Comparison of ENCODE assay signal across 17 mouse cellular contexts in the genomic region with DNA sequence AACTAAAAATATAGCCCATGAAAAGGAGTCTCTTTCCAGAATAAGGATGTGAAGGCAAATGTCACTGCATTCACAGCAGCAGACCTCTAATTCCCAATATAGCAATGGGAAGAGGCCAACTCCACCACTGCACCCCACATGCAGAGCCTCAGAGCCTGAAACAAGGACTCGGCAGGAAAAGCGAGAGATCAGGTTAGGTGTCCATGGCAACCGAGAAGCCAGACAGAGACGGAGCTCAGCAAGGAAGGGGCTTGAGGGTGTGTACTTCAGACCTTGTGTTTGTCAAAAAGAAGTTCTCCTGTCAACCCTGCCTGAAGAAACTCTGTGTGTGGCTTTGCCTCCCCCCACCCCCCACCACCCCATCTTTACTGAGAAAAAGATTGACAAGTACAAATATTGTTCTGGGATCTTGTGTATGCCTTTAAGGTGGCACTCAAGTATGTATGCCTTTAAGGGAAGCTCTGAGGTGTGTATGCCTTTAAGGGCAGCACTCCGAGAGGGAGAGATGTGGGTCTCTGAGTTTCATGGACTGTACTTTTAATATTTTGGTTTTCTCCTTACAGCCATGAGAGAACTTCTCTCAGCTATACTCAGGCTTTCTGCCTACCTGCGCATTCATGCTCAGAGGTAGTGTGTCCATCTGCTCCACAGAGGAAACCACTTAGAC. TPM values are rescaled to one million over a fixed set of nuclear protein-coding genes. Genes with fewer than 3 reads are reported as not detected.
A peak's percentile ranks its signal among the peaks of the same experiment; 100 is the strongest.
DNase-seq lines count a peak whose midpoint lies in the region; ATAC-seq and TF ChIP-seq lines count a peak whose summit lies in the region.
"Had no signal": no experiment of that assay in that cellular context is flagged by ENCODE, and none has a peak within 500 bp of the region (broad histone marks: within the 10 kb centered on the region; RNA-seq: fewer than 3 reads in every experiment).

No protein-coding gene starts in this region.

- no peaks in the 10 kb centered on the region for H3K36me3 ChIP-seq in neural tube, embryonic 15.5 days
- H3K36me3 ChIP-seq in embryonic facial prominence, embryonic 11.5 days (replicated peaks; ENCODE audit: control insufficient read depth, insufficient read depth, low read depth, low read length), result no peaks in the 10 kb centered on the region
- no peaks in the 10 kb centered on the region for H3K36me3 ChIP-seq in hindbrain, embryonic 15.5 days
- no peaks in the 10 kb centered on the region for H3K36me3 ChIP-seq in midbrain, postnatal 0 days (ENCODE audit: insufficient read depth, low read length)
- H3K36me3 ChIP-seq: heart, embryonic 15.5 days; liver, embryonic 15.5 days; midbrain, embryonic 12.5 days; neural tube, embryonic 12.5 days; stomach, embryonic 15.5 days had no signal

- peaks cover 7% of the 10 kb centered on the region; the same call in 1 of the 2 replicates for H3K27me3 ChIP-seq in neural tube, embryonic 15.5 days (replicated peaks)
- no peaks in the 10 kb centered on the region for H3K27me3 ChIP-seq in embryonic facial prominence, embryonic 11.5 days (ENCODE audit: control insufficient read depth, insufficient read depth, low read length)
- no peaks in the 10 kb centered on the region for H3K27me3 ChIP-seq in hindbrain, embryonic 15.5 days
- H3K27me3 ChIP-seq in midbrain, postnatal 0 days (ENCODE audit: insufficient read depth, low read length), result no peaks in the 10 kb centered on the region
- H3K27me3 ChIP-seq: liver, embryonic 15.5 days; neural tube, embryonic 12.5 days; stomach, embryonic 15.5 days had no signal

- H3K9me3 ChIP-seq in neural tube, embryonic 15.5 days (replicated peaks), result no peaks in the 10 kb centered on the region
- H3K9me3 ChIP-seq in embryonic facial prominence, embryonic 11.5 days (replicated peaks; ENCODE audit: control insufficient read depth, low read length), result no peaks in the 10 kb centered on the region
- H3K9me3 ChIP-seq in hindbrain, embryonic 15.5 days, result no peaks in the 10 kb centered on the region
- no peaks in the 10 kb centered on the region for H3K9me3 ChIP-seq in midbrain, postnatal 0 days (ENCODE audit: low read length)
- H3K9me3 ChIP-seq: heart, embryonic 15.5 days; liver, embryonic 15.5 days; stomach, embryonic 15.5 days had no signal

- WGBS in neural tube, embryonic 15.5 days, result 44% methylated on average over 6 of the region's 6 CpGs
- WGBS in embryonic facial prominence, embryonic 11.5 days, result 35% methylated on average over 6 of the region's 6 CpGs
- WGBS in hindbrain, embryonic 15.5 days, result 28% methylated on average over 6 of the region's 6 CpGs
- 21% methylated on average over 6 of the region's 6 CpGs for WGBS in midbrain, postnatal 0 days

- H3K27ac ChIP-seq in neural tube, embryonic 15.5 days (replicated peaks), result no peak overlapping the region
- no peak overlapping the region for H3K27ac ChIP-seq in embryonic facial prominence, embryonic 11.5 days (replicated peaks; ENCODE audit: low read depth, low read length)
- H3K27ac ChIP-seq in hindbrain, embryonic 15.5 days (replicated peaks), result no peak overlapping the region
- H3K27ac ChIP-seq in midbrain, postnatal 0 days (ENCODE audit: low read depth, low read length), result no peak overlapping the region; the same call in 1 of the 2 replicates
- H3K27ac ChIP-seq: heart, embryonic 15.5 days; liver, embryonic 15.5 days; midbrain, embryonic 12.5 days; neural tube, embryonic 12.5 days; stomach, embryonic 15.5 days had no signal

- no peak overlapping the region for H3K4me2 ChIP-seq in neural tube, embryonic 15.5 days
- no peak overlapping the region for H3K4me2 ChIP-seq in embryonic facial prominence, embryonic 11.5 days (ENCODE audit: low read depth, low read length)
- H3K4me2 ChIP-seq in hindbrain, embryonic 15.5 days, result no peak overlapping the region
- H3K4me2 ChIP-seq in midbrain, postnatal 0 days (ENCODE audit: low read depth, low read length, poor library complexity, severe bottlenecking), result 0 out of 2 replicates have a peak overlapping the region, but pooled peaks have one; percentile 6
- H3K4me2 ChIP-seq: heart, embryonic 15.5 days; liver, embryonic 15.5 days; midbrain, embryonic 12.5 days; neural tube, embryonic 12.5 days; stomach, embryonic 15.5 days had no signal

- 0 out of 2 replicates have a peak, but pooled peaks have one; percentile 46 for ATAC-seq in neural tube, embryonic 15.5 days (ENCODE audit: low FRiP score)
- peak; percentile 47; the same call in 1 of the 2 replicates for ATAC-seq in embryonic facial prominence, embryonic 11.5 days (replicated peaks; ENCODE audit: insufficient number of reproducible peaks, low FRiP score, low TSS enrichment, low read depth)
- peak; percentile 12; the same call in 1 of the 2 replicates for ATAC-seq in hindbrain, embryonic 15.5 days (ENCODE audit: low FRiP score, low read depth)
- ATAC-seq in midbrain, postnatal 0 days (ENCODE audit: low FRiP score), result peak; percentile 67
- ATAC-seq: CD4-positive, CD25-positive, alpha-beta regulatory T cell, adult 4 months; inflammation-experienced regulatory T-cells, adult 6 months had no signal

- TF ChIP-seq CTCF in midbrain, postnatal 0 days (IDR thresholded peaks at IDR 0.05), result no peak

- no peak overlapping the region for H3K4me3 ChIP-seq in neural tube, embryonic 15.5 days (replicated peaks)
- no peak overlapping the region for H3K4me3 ChIP-seq in embryonic facial prominence, embryonic 11.5 days (ENCODE audit: low read depth, low read length)
- H3K4me3 ChIP-seq in hindbrain, embryonic 15.5 days, result no peak overlapping the region
- no peak overlapping the region for H3K4me3 ChIP-seq in midbrain, postnatal 0 days (ENCODE audit: low read depth, low read length)
- H3K4me3 ChIP-seq: heart, embryonic 15.5 days; liver, embryonic 15.5 days; midbrain, embryonic 12.5 days; neural tube, embryonic 12.5 days; stomach, embryonic 15.5 days had no signal

- no peak overlapping the region for H3K9ac ChIP-seq in neural tube, embryonic 15.5 days (replicated peaks)
- no peak overlapping the region for H3K9ac ChIP-seq in embryonic facial prominence, embryonic 11.5 days (replicated peaks; ENCODE audit: low read length)
- no peak overlapping the region for H3K9ac ChIP-seq in hindbrain, embryonic 15.5 days
- H3K9ac ChIP-seq in midbrain, postnatal 0 days (replicated peaks; ENCODE audit: low read length, poor library complexity, severe bottlenecking), result no peak overlapping the region
- H3K9ac ChIP-seq: heart, embryonic 15.5 days; liver, embryonic 15.5 days; midbrain, embryonic 12.5 days; neural tube, embryonic 12.5 days; stomach, embryonic 15.5 days had no signal

- peaks cover 5% of the 10 kb centered on the region; the same call in 1 of the 2 replicates for H3K4me1 ChIP-seq in neural tube, embryonic 15.5 days
- no peaks in the 10 kb centered on the region for H3K4me1 ChIP-seq in embryonic facial prominence, embryonic 11.5 days (ENCODE audit: control insufficient read depth, insufficient read depth, low read length)
- H3K4me1 ChIP-seq in hindbrain, embryonic 15.5 days (replicated peaks), result peaks cover 12% of the 10 kb centered on the region
- H3K4me1 ChIP-seq in midbrain, postnatal 0 days (ENCODE audit: insufficient read depth, low read length), result peaks cover 10% of the 10 kb centered on the region; the same call in 1 of the 2 replicates
- H3K4me1 ChIP-seq: heart, embryonic 15.5 days; liver, embryonic 15.5 days; neural tube, embryonic 12.5 days had no signal

- no peak for DNase-seq in neural tube, embryonic 10.5 days (ENCODE audit: extremely low spot score, low spot score)
- peak; percentile 51 for DNase-seq in embryonic facial prominence, embryonic 11.5 days (ENCODE audit: low spot score)
- no peak for DNase-seq in midbrain, postnatal 0 days (ENCODE audit: low spot score)
- DNase-seq in testis, postnatal 10 days (ENCODE audit: low spot score), result no peak
- no peak for DNase-seq in cerebellum, postnatal 10 days
- DNase-seq: thymus, postnatal 14 days had no signal

RNA-seq across cellular contexts. Expression of a gene that starts 37.9 kb away (rescaled TPM):
- polyA plus RNA-seq in neural tube, embryonic 15.5 days (2015; fragmentation: Nextera tagmentation; extraction: Ambion mirVana), result 3.1 and 4.1 TPM in 2 replicates
- polyA plus RNA-seq in embryonic facial prominence, embryonic 11.5 days (2014; fragmentation: Nextera tagmentation; extraction: Ambion mirVana), result 1.7 and 2.6 TPM in 2 replicates
- polyA plus RNA-seq in hindbrain, embryonic 15.5 days (2015; fragmentation: Nextera tagmentation; extraction: Ambion mirVana), result 2.9 and 3.2 TPM in 2 replicates
- total RNA-seq in midbrain, postnatal 0 days (2014; rRNA removed), result 4.9 and 5.3 TPM in 2 replicates
- 3.8 and 4.9 TPM in 2 replicates for polyA plus RNA-seq in midbrain, postnatal 0 days (2015; fragmentation: Nextera tagmentation; extraction: Ambion mirVana)
- total RNA-seq: granulocyte monocyte progenitor cell, adult 5-6 weeks; MEL had no signal
- polyA plus RNA-seq: CD4-positive, CD25-positive, alpha-beta regulatory T cell, adult 4 months; inflammation-experienced regulatory T-cells, adult 6 months had no signal

Comparison
In these comparisons a context has a peak if more than half of its experiments do, and no peak if none do; other contexts are left out.
1. ATAC-seq: peak in every context shown above with its lines; median percentile 67 in midbrain, postnatal 0 days; 47 in embryonic facial prominence, embryonic 11.5 days; 46 in neural tube, embryonic 15.5 days; 12 in hindbrain, embryonic 15.5 days.